Mouse (Mus musculus): ENCODE results near the gene Rbms3. TPM values are rescaled to one million over a fixed set of nuclear protein-coding genes. Genes with fewer than 3 reads are reported as not detected.

Rbms3 gene
- total RNA-seq, 1 experiment from 2014 or later: not detected

- no peak for ATAC-seq (replicated peaks in 1 of 2; ENCODE audit: insufficient read depth in 1 of 2, low FRiP score in 2 of 2, low TSS enrichment in 1 of 2, low read depth in 1 of 2, poor library complexity in 2 of 2, severe bottlenecking in 2 of 2)
Observed at GRCm38 (mm10) chr9:116676445-116676844, 953.3 kb downstream of the Rbms3 start.

GRCm38 (mm10) chr9:116674191-116674590 is 955.5 kb downstream of the Rbms3 start:
- no peak for ATAC-seq (replicated peaks in 1 of 2; ENCODE audit: insufficient read depth in 1 of 2, low FRiP score in 2 of 2, low TSS enrichment in 1 of 2, low read depth in 1 of 2, poor library complexity in 2 of 2, severe bottlenecking in 2 of 2)

GRCm38 (mm10) chr9:116661026-116661425 is 968.7 kb downstream of the Rbms3 start:
- ATAC-seq (replicated peaks in 1 of 2; ENCODE audit: insufficient read depth in 1 of 2, low FRiP score in 2 of 2, low TSS enrichment in 1 of 2, low read depth in 1 of 2, poor library complexity in 2 of 2, severe bottlenecking in 2 of 2): no peak

- ATAC-seq (replicated peaks in 1 of 2; ENCODE audit: insufficient read depth in 1 of 2, low FRiP score in 2 of 2, low TSS enrichment in 1 of 2, low read depth in 1 of 2, poor library complexity in 2 of 2, severe bottlenecking in 2 of 2): no peak
Observed at GRCm38 (mm10) chr9:116659936-116660335, 969.8 kb downstream of the Rbms3 start.

GRCm38 (mm10) chr9:116657141-116657540 is 972.6 kb downstream of the Rbms3 start:
- ATAC-seq (replicated peaks in 1 of 2; ENCODE audit: insufficient read depth in 1 of 2, low FRiP score in 2 of 2, low TSS enrichment in 1 of 2, low read depth in 1 of 2, poor library complexity in 2 of 2, severe bottlenecking in 2 of 2): no peak

- no peak for ATAC-seq (replicated peaks in 1 of 2; ENCODE audit: insufficient read depth in 1 of 2, low FRiP score in 2 of 2, low TSS enrichment in 1 of 2, low read depth in 1 of 2, poor library complexity in 2 of 2, severe bottlenecking in 2 of 2)
Observed at GRCm38 (mm10) chr9:116651414-116651813, 978.3 kb downstream of the Rbms3 start.

- no peak for ATAC-seq (replicated peaks in 1 of 2; ENCODE audit: insufficient read depth in 1 of 2, low FRiP score in 2 of 2, low TSS enrichment in 1 of 2, low read depth in 1 of 2, poor library complexity in 2 of 2, severe bottlenecking in 2 of 2)
Observed at GRCm38 (mm10) chr9:116649955-116650354, 979.8 kb downstream of the Rbms3 start.

- no peak for ATAC-seq (replicated peaks in 1 of 2; ENCODE audit: insufficient read depth in 1 of 2, low FRiP score in 2 of 2, low TSS enrichment in 1 of 2, low read depth in 1 of 2, poor library complexity in 2 of 2, severe bottlenecking in 2 of 2)
Observed at GRCm38 (mm10) chr9:116649086-116649792, 980.5 kb downstream of the Rbms3 start.

GRCm38 (mm10) chr9:116644616-116645015 is 985.1 kb downstream of the Rbms3 start:
- ATAC-seq (replicated peaks in 1 of 2; ENCODE audit: insufficient read depth in 1 of 2, low FRiP score in 2 of 2, low TSS enrichment in 1 of 2, low read depth in 1 of 2, poor library complexity in 2 of 2, severe bottlenecking in 2 of 2): no peak

GRCm38 (mm10) chr9:116640302-116640679 is 989.4 kb downstream of the Rbms3 start:
- ATAC-seq (replicated peaks in 1 of 2; ENCODE audit: insufficient read depth in 1 of 2, low FRiP score in 2 of 2, low TSS enrichment in 1 of 2, low read depth in 1 of 2, poor library complexity in 2 of 2, severe bottlenecking in 2 of 2): no peak

GRCm38 (mm10) chr9:116639597-116640301 is 990.0 kb downstream of the Rbms3 start:
- ATAC-seq (replicated peaks in 1 of 2; ENCODE audit: insufficient read depth in 1 of 2, low FRiP score in 2 of 2, low TSS enrichment in 1 of 2, low read depth in 1 of 2, poor library complexity in 2 of 2, severe bottlenecking in 2 of 2): no peak

- ATAC-seq (replicated peaks in 1 of 2; ENCODE audit: insufficient read depth in 1 of 2, low FRiP score in 2 of 2, low TSS enrichment in 1 of 2, low read depth in 1 of 2, poor library complexity in 2 of 2, severe bottlenecking in 2 of 2): no peak
Observed at GRCm38 (mm10) chr9:116633786-116634185, 995.9 kb downstream of the Rbms3 start.

- ATAC-seq (replicated peaks in 1 of 2; ENCODE audit: insufficient read depth in 1 of 2, low FRiP score in 2 of 2, low TSS enrichment in 1 of 2, low read depth in 1 of 2, poor library complexity in 2 of 2, severe bottlenecking in 2 of 2): no peak
Observed at GRCm38 (mm10) chr9:116633075-116633474, 996.6 kb downstream of the Rbms3 start.

- ATAC-seq (replicated peaks in 1 of 2; ENCODE audit: insufficient read depth in 1 of 2, low FRiP score in 2 of 2, low TSS enrichment in 1 of 2, low read depth in 1 of 2, poor library complexity in 2 of 2, severe bottlenecking in 2 of 2): no peak
Observed at GRCm38 (mm10) chr9:116631816-116632215, 997.9 kb downstream of the Rbms3 start.

- ATAC-seq (replicated peaks in 1 of 2; ENCODE audit: insufficient read depth in 1 of 2, low FRiP score in 2 of 2, low TSS enrichment in 1 of 2, low read depth in 1 of 2, poor library complexity in 2 of 2, severe bottlenecking in 2 of 2): no peak
Observed at GRCm38 (mm10) chr9:116630805-116631204, 998.9 kb downstream of the Rbms3 start.

GRCm38 (mm10) chr9:116620434-116620833 is 1009.3 kb downstream of the Rbms3 start:
- ATAC-seq (replicated peaks in 1 of 2; ENCODE audit: insufficient read depth in 1 of 2, low FRiP score in 2 of 2, low TSS enrichment in 1 of 2, low read depth in 1 of 2, poor library complexity in 2 of 2, severe bottlenecking in 2 of 2): no peak

- ATAC-seq (replicated peaks in 1 of 2; ENCODE audit: insufficient read depth in 1 of 2, low FRiP score in 2 of 2, low TSS enrichment in 1 of 2, low read depth in 1 of 2, poor library complexity in 2 of 2, severe bottlenecking in 2 of 2): no peak
Observed at GRCm38 (mm10) chr9:116618886-116619285, 1010.8 kb downstream of the Rbms3 start.

- no peak for ATAC-seq (replicated peaks in 1 of 2; ENCODE audit: insufficient read depth in 1 of 2, low FRiP score in 2 of 2, low TSS enrichment in 1 of 2, low read depth in 1 of 2, poor library complexity in 2 of 2, severe bottlenecking in 2 of 2)
Observed at GRCm38 (mm10) chr9:116613276-116613675, 1016.4 kb downstream of the Rbms3 start.

GRCm38 (mm10) chr9:116596046-116596445 is 1033.7 kb downstream of the Rbms3 start:
- ATAC-seq (replicated peaks in 1 of 2; ENCODE audit: insufficient read depth in 1 of 2, low FRiP score in 2 of 2, low TSS enrichment in 1 of 2, low read depth in 1 of 2, poor library complexity in 2 of 2, severe bottlenecking in 2 of 2): no peak

Data from hematopoietic stem cell, adult 5-6 weeks (primary cell).